Mouse (Mus musculus): ENCODE data around the gene Cog4.
A peak's percentile ranks its signal among the peaks of the same experiment; 100 is the strongest.
"Not testable (repeated sequence)": the region's sequence is repeated elsewhere in the genome, so short reads cannot be mapped to it uniquely, and the experiment has no call there.

Cog4 gene

GRCm38 (mm10) chr8:110831956-110832355 lies 14.4 kb upstream of the Cog4 start:
- no peak for DNase-seq

DNA sequence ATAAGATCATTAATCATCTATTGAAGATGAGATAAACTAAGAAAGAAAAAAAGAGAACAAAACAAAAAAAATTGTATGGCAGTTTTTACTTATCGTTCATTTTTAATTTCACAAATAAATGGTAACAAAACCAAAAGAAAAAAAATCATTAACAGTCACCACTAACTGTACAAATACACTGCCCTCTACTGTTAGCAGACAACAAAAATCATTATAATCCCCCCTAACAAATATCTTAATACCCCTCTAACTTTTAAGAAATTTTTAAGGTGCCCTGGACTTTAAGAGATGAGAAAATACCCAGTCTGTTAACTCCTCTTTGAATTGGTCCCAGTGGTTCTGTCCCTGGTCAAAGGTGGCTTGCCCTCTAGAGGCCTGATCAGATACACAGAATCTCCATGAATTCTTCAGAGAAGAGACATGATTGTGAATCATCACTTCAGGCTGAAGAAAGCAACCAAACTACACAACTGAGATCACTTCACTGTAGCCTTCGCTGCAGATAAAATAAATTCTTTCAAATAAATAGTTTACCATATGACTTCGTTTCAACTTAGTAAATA lies 4.3 kb upstream of the Cog4 start:
- DNase-seq, result no peak

- DNase-seq, result no peak
These were observed 3.2 kb upstream of the Cog4 start for GRCm38 (mm10) chr8:110843207-110843606.

DNA sequence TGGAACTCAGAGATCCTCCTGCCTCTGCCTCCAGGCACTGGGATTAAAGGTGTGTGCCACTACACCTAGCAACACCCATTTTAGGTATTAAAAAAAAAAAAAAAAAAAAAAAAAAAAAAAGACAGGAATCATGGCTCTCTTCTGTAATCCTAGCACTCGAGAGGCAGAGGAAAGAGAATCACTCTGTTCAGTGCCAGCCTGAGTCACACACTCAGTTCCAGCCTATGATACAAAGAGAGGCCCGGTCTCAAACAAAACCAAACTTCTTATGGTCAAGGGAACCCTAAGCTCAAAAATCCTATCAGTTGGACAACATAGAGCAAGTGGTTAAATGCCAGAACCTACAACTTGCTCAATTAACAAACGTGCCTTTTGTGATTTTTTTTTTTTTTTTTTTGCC lies 1.5 kb upstream of the Cog4 start:
- no peak for DNase-seq

DNA sequence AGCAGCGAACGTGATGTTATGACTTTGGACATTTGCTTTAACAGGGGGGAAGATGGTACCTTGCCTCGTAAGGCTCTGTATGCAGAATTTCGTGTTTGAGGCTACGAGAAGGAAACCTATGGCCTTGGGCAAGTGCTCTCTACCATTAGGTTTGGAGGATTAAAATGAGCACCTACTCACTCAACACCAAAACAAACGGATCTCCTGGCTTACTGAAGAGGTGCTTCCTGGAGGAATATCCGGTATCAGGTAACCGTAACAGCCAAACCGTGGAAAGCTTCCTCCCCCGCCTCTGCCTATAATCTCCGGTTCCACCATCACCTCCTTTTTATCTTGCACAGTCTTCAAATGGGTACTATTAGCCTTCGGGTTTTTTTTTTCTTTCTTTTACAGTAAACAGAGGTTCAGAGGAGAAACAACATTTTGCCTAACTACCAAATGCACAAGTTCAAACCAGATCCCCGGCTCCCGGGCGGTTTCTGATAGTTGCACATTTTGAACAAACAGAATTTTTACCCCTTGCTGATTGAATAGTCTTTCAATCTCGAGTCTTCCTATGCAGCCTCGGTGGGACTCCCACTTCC lies 487 bp upstream of the Cog4 start:
- DNase-seq, result no peak

DNA sequence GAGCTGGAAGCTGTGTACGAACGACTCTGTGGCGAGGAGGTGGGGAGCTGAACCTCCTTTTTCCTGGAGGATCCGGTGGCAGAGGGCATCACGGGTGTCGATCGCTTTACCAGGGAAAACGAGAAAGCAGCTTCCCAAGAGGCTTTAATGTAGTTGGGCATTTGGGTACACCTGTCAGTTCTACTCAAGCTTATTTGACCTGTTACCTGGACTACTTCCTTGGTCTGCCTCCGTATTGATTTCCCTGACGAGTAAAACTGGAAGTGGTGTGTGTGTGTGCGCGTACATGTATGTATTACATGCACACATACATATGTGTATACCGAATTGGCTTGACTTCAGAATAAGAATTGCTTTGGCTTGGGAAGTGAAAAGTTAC lies 760 bp downstream of the Cog4 start:
- no peak for DNase-seq

DNA sequence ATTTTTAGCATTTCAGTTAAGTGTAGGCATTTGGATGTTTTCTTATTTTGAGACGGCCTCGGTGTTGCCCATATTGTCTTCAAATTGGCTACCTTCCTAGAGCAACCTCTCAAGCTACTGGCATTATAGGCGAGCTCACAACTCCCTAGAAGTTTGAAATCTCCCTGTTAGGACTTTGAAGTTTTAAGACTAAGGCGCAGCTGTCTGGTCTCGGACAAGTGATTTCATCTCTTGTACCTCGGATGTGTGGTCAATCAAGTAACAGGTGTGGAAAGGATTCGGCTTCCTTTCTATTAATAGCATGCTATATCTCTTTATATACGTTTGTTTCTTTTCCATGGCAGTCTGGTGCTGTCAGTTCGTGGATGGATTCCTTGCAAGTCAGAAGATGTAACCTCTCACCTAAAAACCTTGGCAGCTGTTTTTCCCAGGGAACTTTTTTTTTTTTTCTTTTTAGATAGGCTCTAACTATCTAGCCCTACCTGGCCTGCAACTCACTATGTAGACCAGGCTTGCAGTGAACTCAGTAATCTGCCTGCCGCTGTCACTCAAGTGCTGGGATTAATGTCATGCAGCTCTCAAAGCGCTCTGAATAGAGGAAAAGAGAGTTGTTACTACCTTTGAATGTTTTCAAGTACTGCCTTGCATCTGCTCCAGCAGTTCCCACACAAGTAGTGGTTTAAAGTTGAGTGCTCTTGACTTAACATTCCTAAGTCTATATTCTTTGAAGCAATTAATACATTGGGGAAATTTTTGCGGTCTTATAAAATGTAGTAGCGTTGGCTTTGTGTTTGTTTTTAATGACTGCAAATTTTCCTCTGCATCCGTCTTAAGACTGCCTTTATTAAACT lies 1.5 kb downstream of the Cog4 start:
- no peak for DNase-seq

DNA sequence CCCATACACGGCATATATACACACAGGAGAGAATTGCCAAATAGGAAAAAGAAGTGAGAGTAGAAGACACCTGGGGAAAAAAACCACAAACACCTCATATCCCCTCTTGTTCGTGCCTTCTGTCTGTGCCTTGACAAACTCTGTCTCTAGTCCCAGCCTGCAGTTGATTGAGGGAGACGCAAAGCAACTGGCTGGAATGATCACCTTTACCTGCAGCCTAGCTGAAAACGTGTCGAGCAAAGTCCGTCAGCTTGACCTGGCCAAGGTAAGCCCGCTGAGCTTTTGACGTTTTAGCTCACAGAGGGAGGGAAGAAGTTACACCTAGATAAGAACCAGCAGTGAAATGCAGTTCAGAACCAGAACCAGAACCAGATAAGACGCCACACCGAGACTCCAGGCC lies 4.8 kb downstream of the Cog4 start:
- DNase-seq, result no peak

GRCm38 (mm10) chr8:110856073-110856472 lies 9.7 kb downstream of the Cog4 start:
- not testable (repeated sequence) for DNase-seq

GRCm38 (mm10) chr8:110856760-110857461 lies 10.5 kb downstream of the Cog4 start:
- no peak for DNase-seq

DNA sequence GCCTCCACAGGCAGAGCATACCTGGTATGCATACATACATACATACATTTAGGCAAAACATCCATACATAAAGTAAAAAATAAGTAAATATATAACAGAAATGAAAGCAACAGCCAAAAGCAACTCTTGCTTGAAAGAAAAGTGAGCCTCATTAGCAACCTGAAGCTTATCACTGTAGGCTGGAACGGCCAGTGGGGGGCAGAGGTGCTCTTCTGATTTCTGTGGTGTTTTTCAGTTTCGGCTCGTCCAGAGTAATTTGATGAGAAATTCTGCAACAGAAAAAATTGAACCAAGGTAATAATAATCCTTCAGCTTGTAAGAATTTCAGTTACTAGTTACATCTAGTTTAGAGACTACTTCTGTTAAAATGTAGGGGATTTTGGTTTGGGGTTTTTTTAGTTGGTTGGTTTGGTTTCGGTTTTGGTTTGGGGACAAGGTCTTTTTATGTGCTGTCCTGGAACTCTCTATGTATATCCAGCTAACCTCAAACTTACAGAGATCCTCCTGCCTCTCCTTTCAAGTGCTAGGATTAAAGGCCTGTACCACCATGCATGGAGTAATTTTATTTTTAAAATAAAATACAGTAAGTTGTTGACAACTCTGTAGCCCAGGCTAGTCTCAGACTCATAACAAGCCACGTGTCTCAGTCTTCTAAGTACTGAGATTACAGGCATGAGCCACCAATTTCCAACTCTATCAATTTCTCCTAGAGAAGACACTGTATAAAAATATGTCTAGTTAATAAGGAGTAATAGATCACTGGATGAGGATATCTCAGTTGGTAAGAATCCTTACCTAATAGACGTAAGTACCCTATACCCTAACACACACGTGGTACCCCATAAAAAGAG lies 13.5 kb downstream of the Cog4 start:
- no peak for DNase-seq

DNA sequence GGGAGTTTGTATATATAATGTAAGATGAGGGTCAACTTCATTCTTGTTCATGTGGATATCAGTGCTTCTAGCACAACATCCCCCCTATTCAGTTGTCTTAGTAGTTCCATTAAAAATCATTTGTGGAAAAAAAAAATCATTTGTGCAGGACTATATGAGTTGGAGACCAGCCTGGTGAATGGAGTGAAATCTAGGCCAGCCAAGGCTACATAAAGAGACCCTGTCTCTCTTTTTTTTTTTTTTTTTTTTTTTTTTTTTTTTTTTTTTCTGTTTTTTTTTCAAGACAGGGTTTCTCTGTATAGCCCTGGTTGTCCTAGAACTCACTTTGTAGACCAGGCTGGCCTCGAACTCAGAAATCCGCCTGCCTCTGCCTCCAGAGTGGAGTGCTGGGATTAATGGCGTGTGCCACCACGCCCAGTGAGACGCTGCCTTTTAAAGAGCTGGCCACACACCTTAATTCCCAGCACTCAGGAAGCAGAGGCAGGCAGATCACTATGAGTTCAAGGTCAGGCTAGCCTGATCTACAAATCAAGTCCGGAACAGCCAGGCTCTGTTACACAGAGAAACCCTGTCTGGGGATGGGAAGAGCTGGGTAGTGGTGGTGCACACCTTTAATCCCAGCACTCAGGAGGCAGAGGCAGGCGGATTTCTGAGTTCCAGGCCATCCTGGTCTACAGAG lies 15.1 kb downstream of the Cog4 start:
- not testable (repeated sequence) for DNase-seq

DNA sequence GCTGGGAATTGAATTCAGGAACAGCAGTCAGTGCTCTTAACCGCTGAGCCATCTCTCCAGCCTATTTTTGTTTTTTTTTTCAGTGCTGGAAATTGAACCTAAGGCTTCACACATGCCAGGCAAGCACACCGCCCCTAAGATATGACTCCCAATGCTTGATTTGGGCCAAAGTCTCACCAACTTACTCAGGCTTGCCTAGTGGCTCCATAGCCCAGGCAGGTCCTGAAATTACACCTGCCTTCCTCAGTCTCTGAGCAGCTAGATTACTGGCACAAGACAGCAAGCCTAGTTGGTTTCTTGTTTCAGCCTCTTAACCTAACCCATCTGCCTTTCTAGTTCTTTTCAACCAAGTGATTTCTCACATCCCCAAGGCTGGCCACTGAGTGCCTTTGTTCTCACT lies 24.1 kb downstream of the Cog4 start:
- no peak for DNase-seq

- no peak for DNase-seq
These were observed 31.5 kb downstream of the Cog4 start for GRCm38 (mm10) chr8:110877862-110878261.

DNA sequence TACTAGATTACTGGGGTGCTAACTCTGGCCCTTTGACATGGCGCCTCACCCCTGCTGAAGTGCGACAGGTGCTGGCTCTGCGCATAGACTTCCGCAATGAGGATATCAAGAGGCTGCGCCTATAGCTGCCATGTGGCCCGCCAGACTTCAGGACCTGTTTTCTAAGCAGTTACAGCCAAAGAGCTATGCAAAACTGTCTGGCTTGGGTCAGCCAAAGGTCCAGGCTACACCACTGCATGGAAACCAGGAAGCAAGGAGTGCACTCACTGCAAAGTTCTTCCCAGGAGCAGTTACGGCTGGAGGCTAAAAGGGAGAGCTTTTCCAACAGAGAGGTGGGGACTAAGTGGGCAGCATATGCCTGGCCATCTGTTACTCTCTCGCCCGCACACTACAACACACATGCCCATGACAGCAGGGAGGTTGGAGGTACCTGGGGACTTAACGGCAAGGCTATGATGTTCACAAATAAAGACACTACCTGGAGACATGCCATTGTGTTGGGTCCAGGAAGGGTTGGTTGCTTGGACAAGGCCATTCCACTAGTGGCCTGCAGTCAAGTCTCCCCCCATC lies 35.4 kb downstream of the Cog4 start:
- no peak for DNase-seq

DNA sequence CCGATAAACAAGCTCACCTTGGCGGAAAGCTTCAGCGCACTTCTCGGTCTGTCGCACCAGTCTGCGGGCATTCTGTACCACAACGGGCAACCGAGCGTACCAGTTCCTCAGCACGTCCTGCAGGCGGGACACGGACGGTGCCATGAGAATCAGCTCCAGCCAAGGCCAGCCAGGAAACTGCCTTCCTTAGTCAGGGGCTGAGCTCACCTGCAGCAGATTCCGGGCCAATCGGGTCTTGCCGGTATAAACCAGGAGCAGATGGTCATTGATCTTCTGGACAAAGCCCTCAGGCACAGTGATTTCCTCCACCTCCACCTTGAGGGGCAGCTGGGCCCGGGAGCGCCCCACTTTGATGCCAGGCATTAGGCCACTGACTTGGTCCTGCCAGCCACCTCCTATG lies 37.4 kb downstream of the Cog4 start:
- DNase-seq, result peak in 1 of 2 experiments; percentile 9

- DNase-seq, result no peak
These were observed 40.2 kb downstream of the Cog4 start for GRCm38 (mm10) chr8:110886634-110887033.

GRCm38 (mm10) chr8:110887551-110887950 lies 41.2 kb downstream of the Cog4 start:
- no peak for DNase-seq

DNA sequence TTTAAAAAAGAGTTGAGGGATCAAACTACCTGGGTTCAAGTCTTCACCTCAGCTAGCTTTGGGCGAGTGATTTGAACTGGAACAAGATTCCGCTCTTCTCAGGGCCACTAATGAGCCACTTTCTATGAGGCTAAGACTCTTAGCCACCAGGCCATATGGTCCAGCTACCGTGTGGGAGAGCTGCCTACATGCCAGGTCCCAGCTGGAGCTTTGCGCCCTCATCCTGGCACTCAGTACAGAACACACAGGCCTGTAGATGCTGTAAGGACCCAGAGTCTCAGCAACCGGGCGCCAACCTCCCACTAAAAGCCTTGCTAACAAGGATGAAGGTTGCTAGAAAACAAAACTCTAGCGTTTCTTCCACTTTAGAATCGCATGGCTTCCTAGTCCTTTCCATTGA lies 42.0 kb downstream of the Cog4 start:
- DNase-seq, result no peak

- no peak for DNase-seq
These were observed 42.5 kb downstream of the Cog4 start for GRCm38 (mm10) chr8:110888860-110889259.

GRCm38 (mm10) chr8:110889904-110890470 lies 43.6 kb downstream of the Cog4 start:
- DNase-seq, result no peak
